Mouse (Mus musculus) hindbrain, embryonic 11.5 days (tissue): ENCODE measurements around the gene Syce3. TPM values are rescaled to one million over a fixed set of nuclear protein-coding genes. Genes with fewer than 3 reads are reported as not detected.
A peak's percentile ranks its signal among the peaks of the same experiment; 100 is the strongest.

Experiments
- ATAC-seq: fragments of 200-750 bp; cut with Nextera tagmentation; 2 replicates; pipeline ENCODE4 v1.8.0; 2017; ENCODE audit warnings: mild to moderate bottlenecking, moderate TSS enrichment, moderate library complexity; ENCODE audit not compliant: low FRiP score
- DNase-seq: peaks from one replicate; pipeline ENCODE4 v3.0.0-alpha.2; 2015; ENCODE audit warnings: low spot score
- H3K27ac ChIP-seq: fragments of 300-500 bp; sonication (generic); 2 replicates; pipeline ENCODE4 v1.5.1; 2014; ENCODE audit warnings: mild to moderate bottlenecking, low read depth, low read length
- H3K27me3 ChIP-seq: fragments of 300-500 bp; sonication (generic); 2 replicates; pipeline ENCODE4 v1.6.1; 2014; ENCODE audit warnings: mild to moderate bottlenecking, low read length, moderate library complexity, mixed read lengths; ENCODE audit not compliant: control insufficient read depth, insufficient read depth
- H3K36me3 ChIP-seq: fragments of 300-500 bp; sonication (generic); 2 replicates; pipeline ENCODE4 v1.6.1; 2014; ENCODE audit warnings: mild to moderate bottlenecking, low read length, moderate library complexity, mixed read lengths; ENCODE audit not compliant: control insufficient read depth, insufficient read depth
- H3K4me1 ChIP-seq: fragments of 300-500 bp; sonication (generic); replicated peaks from 2 replicates; pipeline ENCODE4 v1.6.1; 2014; ENCODE audit warnings: low read length, mixed read lengths; ENCODE audit not compliant: control insufficient read depth, insufficient read depth
- H3K4me2 ChIP-seq: fragments of 300-500 bp; sonication (generic); replicated peaks from 2 replicates; pipeline ENCODE4 v1.6.1; 2014; ENCODE audit warnings: mild to moderate bottlenecking, low read depth, low read length
- H3K4me3 ChIP-seq: fragments of 300-500 bp; sonication (generic); 2 replicates; pipeline ENCODE4 v1.5.1; 2014; ENCODE audit warnings: low read depth, low read length
- H3K9ac ChIP-seq: fragments of 300-500 bp; sonication (generic); 2 replicates; pipeline ENCODE4 v1.6.1; 2014; ENCODE audit warnings: low read depth, low read length
- H3K9me3 ChIP-seq: fragments of 300-500 bp; sonication (generic); 2 replicates; pipeline ENCODE4 v1.6.1; 2016; ENCODE audit warnings: low read length; ENCODE audit not compliant: control insufficient read depth
- WGBS: fragments of 180-500 bp; shearing (Covaris S2); extraction: QIAGEN DNeasy Blood & Tissue Kit; methylation state at CpG from one replicate; pipeline ENCODE4 v1.1.7; 2014; 5-methylcytosine and 5-hydroxymethylcytosine counted together
- polyA plus RNA-seq: library from polyadenylated mRNA; unstranded; fragments of >200 nt; fragmentation: Nextera tagmentation; extraction: Ambion mirVana; gene quantifications from 2 replicates; pipeline ENCODE4 v1.2.1, GENCODE M21; 2014

Syce3 gene
- not detected in 2 replicates for polyA plus RNA-seq

- Histone ChIP-seq H3K4me1 (no peaks in the 10 kb centered on the region), H3K27ac (no peak within 1 kb of the TSS), H3K4me3 (no peak within 1 kb of the TSS), H3K4me2 (no peak within 1 kb of the TSS), H3K9me3 (no peaks in the 10 kb centered on the region; the same call in 1 of the 2 replicates), H3K9ac (no peak within 1 kb of the TSS), H3K36me3 (no peaks in the 10 kb centered on the region), H3K27me3 (no peaks in the 10 kb centered on the region)
- ATAC-seq (no peak), DNase-seq (no peak)
- 82% methylated on average over 22 of the region's 24 CpGs for WGBS
Measured at GRCm38 (mm10) chr15:89410118-89410517, at the start of gene Syce3. Gene Syce3 (minus strand): TSS chr15:89410503.

- H3K4me2 ChIP-seq: no peak overlapping the region
Measured at GRCm38 (mm10) chr15:89459821-89460220, 49.5 kb upstream of the Syce3 start.

DNA sequence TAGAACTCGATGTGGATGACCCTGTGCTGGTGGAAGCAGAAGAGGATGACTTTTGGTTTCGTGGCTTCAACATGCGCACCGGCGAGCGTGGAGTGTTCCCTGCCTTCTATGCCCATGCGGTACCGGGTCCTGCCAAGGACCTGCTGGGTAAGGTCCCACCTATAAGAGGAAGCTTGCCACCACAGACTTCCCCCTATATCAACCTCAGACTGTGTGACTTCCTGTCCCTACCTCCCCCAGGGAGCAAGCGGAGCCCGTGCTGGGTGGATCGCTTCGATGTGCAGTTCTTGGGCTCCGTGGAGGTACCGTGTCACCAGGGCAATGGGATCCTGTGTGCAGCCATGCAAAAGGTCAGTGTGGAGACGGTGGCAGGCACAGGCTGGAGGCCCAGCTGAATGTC is 48.6 kb upstream of the Syce3 start:
- no peak overlapping the region for H3K4me3 ChIP-seq
- H3K4me2 ChIP-seq: no peak overlapping the region
- no peak overlapping the region for H3K27ac ChIP-seq
- ATAC-seq (no peak), DNase-seq (no peak)
- no peaks in the 10 kb centered on the region for H3K9me3 ChIP-seq
- peaks cover 13% of the 10 kb centered on the region; the same call in 1 of the 2 replicates for H3K36me3 ChIP-seq
- no peak overlapping the region for H3K9ac ChIP-seq
- H3K27me3 ChIP-seq: no peaks in the 10 kb centered on the region
- 92% methylated on average over 15 of the region's 15 CpGs for WGBS
- H3K4me1 ChIP-seq: peaks cover 8% of the 10 kb centered on the region; the same call in 1 of the 2 replicates

More at GRCm38 (mm10) chr15:89459821-89460220, 49.5 kb upstream of the Syce3 start:
- no peak for DNase-seq
- 92% methylated on average over 7 of the region's 7 CpGs for WGBS
- Histone ChIP-seq H3K4me1 (peaks cover 8% of the 10 kb centered on the region; the same call in 1 of the 2 replicates), H3K27ac (no peak overlapping the region), H3K4me3 (no peak overlapping the region), H3K27me3 (no peaks in the 10 kb centered on the region), H3K9ac (no peak overlapping the region), H3K9me3 (no peaks in the 10 kb centered on the region), H3K36me3 (peaks cover 13% of the 10 kb centered on the region; the same call in 1 of the 2 replicates)
- ATAC-seq: no peak

DNA sequence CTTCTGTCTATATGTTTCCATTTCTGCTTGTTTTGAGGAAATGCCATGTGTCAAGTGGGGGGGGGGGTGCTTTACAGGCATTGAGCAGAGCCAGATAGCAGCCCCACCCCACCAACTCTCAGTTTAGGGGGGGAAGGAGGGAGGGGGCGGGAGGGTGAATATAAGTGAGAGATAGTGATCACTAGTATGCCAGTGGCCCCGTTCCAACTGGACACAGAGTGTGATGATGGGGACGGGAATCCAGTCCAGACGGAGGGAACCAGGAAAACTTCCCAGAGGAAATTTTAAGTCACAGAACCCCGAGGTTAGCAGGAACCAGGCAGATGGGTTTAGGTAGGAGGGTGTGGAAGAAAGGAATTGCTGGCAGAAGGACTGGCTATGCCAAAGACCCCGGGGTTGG is 45.3 kb upstream of the Syce3 start:
- Histone ChIP-seq H3K27ac (no peak overlapping the region), H3K9me3 (no peaks in the 10 kb centered on the region), H3K4me3 (no peak overlapping the region; the same call in 1 of the 2 replicates), H3K36me3 (peaks cover 7% of the 10 kb centered on the region; the same call in 1 of the 2 replicates), H3K4me1 (peaks cover 8% of the 10 kb centered on the region; the same call in 1 of the 2 replicates), H3K9ac (no peak overlapping the region), H3K27me3 (peaks cover 7% of the 10 kb centered on the region), H3K4me2 (peak overlapping the region; percentile 83; the same call in 1 of the 2 replicates)
- ATAC-seq (no peak), DNase-seq (no peak)
- 89% methylated on average over 6 of the region's 6 CpGs for WGBS

DNA sequence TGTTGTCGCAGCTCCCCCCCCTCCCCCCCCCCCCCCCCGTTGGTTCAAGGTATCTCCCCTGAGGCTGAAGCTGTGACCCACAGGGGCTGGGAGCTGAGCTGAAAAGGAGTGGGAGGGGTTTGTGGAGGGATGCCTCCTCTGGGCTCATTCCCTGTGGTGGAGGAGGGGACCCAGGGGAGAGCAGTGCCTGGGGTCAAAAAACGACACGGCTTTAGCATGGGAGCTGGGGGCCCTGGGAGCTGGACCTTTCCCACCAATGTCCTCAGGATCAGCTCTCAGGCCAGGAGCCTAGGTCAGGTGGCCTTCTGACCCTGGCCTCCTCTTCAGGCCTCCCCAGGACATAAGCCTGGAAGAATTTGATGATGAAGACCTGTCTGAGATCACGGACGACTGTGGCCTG is 44.6 kb upstream of the Syce3 start:
- Histone ChIP-seq H3K36me3 (peaks cover 6% of the 10 kb centered on the region; the same call in 1 of the 2 replicates), H3K27me3 (peaks cover 7% of the 10 kb centered on the region), H3K4me1 (peaks cover 8% of the 10 kb centered on the region; the same call in 1 of the 2 replicates), H3K9me3 (no peaks in the 10 kb centered on the region), H3K4me3 (peak overlapping the region; percentile 75), H3K9ac (peak overlapping the region; percentile 77), H3K27ac (peak overlapping the region; percentile 51), H3K4me2 (peak overlapping the region; percentile 83)
- DNase-seq (peak; percentile 17), ATAC-seq (peak; percentile 53)
- 19% methylated on average over 4 of the region's 6 CpGs for WGBS

GRCm38 (mm10) chr15:89453865-89454478 is 43.7 kb upstream of the Syce3 start, which contains the start of gene Mapk8ip2:
Gene Mapk8ip2 (plus strand): TSS chr15:89453913.
- Histone ChIP-seq H3K27ac (peak within 1 kb of the TSS; percentile 51), H3K4me3 (peak within 1 kb of the TSS; percentile 75), H3K4me2 (peak within 1 kb of the TSS; percentile 83), H3K9ac (peak within 1 kb of the TSS; percentile 77), H3K4me1 (peaks cover 8% of the 10 kb centered on the region; the same call in 1 of the 2 replicates), H3K36me3 (peaks cover 6% of the 10 kb centered on the region; the same call in 1 of the 2 replicates), H3K27me3 (peaks cover 7% of the 10 kb centered on the region), H3K9me3 (no peaks in the 10 kb centered on the region)
- DNase-seq (peak; percentile 74), ATAC-seq (peak; percentile 81)
- under 1% methylated on average over 46 of the region's 53 CpGs for WGBS

DNA sequence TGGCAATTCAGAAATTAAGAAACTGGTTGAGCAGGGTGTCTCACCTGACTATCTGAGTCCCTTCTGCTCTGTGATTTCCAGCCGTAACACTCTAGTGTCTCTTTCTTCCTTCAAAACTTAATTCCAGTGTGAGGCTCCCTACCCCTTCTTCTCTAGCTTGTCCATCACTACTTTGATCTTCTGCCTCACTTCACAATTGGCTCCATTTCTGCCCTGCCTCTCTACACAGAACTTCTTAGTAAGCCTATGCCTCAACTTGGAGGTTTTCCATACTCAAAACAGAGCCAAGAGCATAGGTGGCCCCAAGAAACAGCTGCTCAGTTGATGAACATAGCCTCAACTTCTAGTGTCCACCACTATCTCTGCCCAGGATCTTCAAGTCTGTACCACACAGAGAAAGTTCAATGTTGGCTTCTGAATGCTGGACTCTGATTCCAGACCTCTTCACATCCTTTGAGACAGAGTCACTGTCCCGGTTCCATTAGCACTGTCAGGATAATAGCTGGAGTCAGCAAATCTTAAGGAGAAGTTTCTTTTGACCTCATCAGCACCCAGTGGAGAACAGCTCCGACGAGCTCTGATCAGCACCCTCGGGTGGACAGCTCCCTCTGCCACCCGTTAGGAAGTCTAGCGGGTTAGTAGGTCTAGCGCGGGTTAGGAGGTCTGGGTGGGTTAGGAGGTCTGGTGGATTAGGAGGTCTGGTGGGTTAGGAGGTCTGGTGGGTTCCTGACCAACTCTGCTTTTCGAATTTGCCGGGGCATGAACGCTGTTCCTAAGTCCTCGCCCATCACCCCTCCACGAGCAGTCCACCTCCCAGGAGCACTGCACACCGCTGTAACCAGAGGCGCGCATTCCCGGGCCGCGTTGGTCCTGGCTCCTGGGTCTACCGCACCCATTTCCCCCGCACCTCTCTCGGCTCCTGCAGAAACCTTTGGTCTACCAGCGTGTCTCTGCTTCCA is 42.9 kb upstream of the Syce3 start:
- WGBS: 5% methylated on average over 24 of the region's 24 CpGs
- H3K27ac ChIP-seq: peak overlapping the region; percentile 51

DNA sequence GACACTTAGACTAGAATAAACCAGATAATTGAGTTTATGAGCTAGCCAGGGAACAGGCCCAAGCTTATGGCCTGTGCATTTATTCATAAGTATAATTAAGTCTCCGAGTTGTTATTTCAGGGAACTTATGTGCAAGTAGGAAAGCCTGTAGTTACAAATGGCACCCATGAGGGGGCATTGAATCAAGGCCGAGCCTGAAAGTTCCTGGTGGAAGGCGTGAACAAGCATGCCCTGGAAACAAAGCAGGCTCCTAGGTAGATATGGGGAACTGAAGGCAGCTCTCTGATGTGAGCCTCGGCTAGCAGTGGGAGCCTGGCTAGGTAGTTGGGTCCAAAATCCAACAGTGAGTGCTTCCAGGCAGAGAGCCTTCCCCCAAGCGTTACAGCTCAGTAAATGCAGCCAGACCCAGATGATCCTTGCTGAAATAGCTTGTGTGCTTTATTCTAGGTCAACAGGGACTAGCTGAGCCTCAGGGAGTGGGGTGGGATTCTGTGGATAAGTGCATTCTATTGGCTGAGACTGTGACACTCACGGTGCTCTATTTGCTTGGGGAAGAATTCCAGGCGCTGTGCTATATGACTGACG is 32.3 kb upstream of the Syce3 start:
- no peaks in the 10 kb centered on the region for H3K9me3 ChIP-seq
- no peaks in the 10 kb centered on the region for H3K27me3 ChIP-seq
- no peak overlapping the region for H3K9ac ChIP-seq
- H3K4me1 ChIP-seq: no peaks in the 10 kb centered on the region
- WGBS: 45% methylated on average over 8 of the region's 8 CpGs
- H3K4me2 ChIP-seq: no peak overlapping the region
- DNase-seq: peak; percentile 26
- H3K4me3 ChIP-seq: no peak overlapping the region
- no peak for ATAC-seq
- H3K36me3 ChIP-seq: no peaks in the 10 kb centered on the region
- no peak overlapping the region for H3K27ac ChIP-seq

More for the DNA sequence above, 42.9 kb upstream of the Syce3 start:
- H3K36me3 ChIP-seq: peaks cover 6% of the 10 kb centered on the region; the same call in 1 of the 2 replicates
- peak overlapping the region; percentile 83 for H3K4me2 ChIP-seq
- H3K9me3 ChIP-seq: no peaks in the 10 kb centered on the region
- H3K9ac ChIP-seq: peak overlapping the region; percentile 77
- peak overlapping the region; percentile 75 for H3K4me3 ChIP-seq
- peaks cover 8% of the 10 kb centered on the region; the same call in 1 of the 2 replicates for H3K4me1 ChIP-seq
- DNase-seq (peak; percentile 74), ATAC-seq (peak; percentile 74)
- peaks cover 7% of the 10 kb centered on the region for H3K27me3 ChIP-seq
